ENCODE assay signal across 20 mouse cellular contexts in the genomic region with DNA sequence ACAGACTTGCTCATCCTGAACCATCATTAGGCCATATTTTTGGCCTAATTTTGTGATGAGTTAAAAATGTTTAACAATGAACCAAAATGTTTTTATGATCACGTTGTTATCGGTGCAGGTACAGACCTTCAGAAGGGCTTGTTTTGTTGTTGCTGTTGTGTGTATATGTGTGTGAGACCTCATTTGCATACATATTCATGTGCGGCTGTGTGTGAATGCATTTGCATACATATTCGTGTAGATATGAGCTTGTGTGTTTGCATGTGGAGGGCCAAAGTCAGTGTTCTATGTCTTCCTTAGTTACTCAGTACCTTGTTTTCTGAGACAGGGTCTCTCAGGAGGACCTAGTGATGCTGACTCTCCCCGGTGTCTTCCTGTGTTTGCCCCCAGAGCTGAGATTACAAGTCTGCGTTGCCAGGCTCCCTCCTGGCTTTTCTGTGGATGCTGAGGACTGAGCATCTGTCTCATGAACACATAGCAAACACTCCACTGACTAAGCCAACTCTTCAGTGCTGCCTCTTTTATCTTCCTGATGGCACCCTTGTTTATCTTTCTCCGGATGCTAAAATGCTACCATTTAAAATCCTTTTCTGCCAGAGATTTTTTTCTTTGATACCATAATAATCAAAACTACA.
A peak's percentile ranks its signal among the peaks of the same experiment; 100 is the strongest.
DNase-seq lines count a peak whose midpoint lies in the region; ATAC-seq and TF ChIP-seq lines count a peak whose summit lies in the region.
"Had no signal": no experiment of that assay in that cellular context is flagged by ENCODE, and none has a peak within 500 bp of the region (broad histone marks: within the 10 kb centered on the region; RNA-seq: fewer than 3 reads in every experiment).

No protein-coding gene starts in this region.

- no peak for DNase-seq in forebrain, embryonic 11.5 days (ENCODE audit: low spot score)
- no peak for DNase-seq in neural tube, embryonic 10.5 days (ENCODE audit: extremely low spot score, low spot score)
- peak; percentile 8 to 40 for DNase-seq in layer of hippocampus, adult 18-20 months (ENCODE audit: low spot score in 2 of 2)
- no peak for DNase-seq in gastrocnemius, adult 2 months
- DNase-seq: adrenal gland, postnatal 25 days; B cell, adult 2 months; cerebellum, postnatal 36 days; gastrocnemius, postnatal 25 days; left cerebral cortex, postnatal 4 days; lung, adult 18-20 months; right cerebral cortex, postnatal 4 days; thymus, postnatal 25 days had no signal

- no peak overlapping the region for H3K9ac ChIP-seq in forebrain, embryonic 15.5 days (replicated peaks)
- no peak overlapping the region for H3K9ac ChIP-seq in forebrain, embryonic 11.5 days (ENCODE audit: low read length)
- no peak overlapping the region for H3K9ac ChIP-seq in neural tube, embryonic 14.5 days (replicated peaks; ENCODE audit: low read depth, low read length)
- H3K9ac ChIP-seq in midbrain, embryonic 16.5 days (ENCODE audit: low read depth, low read length): no peak overlapping the region
- H3K9ac ChIP-seq: intestine, embryonic 15.5 days had no signal

- H3K27ac ChIP-seq in forebrain, embryonic 15.5 days (replicated peaks): no peak overlapping the region
- no peak overlapping the region for H3K27ac ChIP-seq in forebrain, embryonic 11.5 days (ENCODE audit: low read depth, low read length)
- peak overlapping the region; percentile 3; the same call in 1 of the 2 replicates for H3K27ac ChIP-seq in neural tube, embryonic 14.5 days (ENCODE audit: low read depth, low read length)
- H3K27ac ChIP-seq in midbrain, embryonic 16.5 days (ENCODE audit: low read length): no peak overlapping the region; the same call in 1 of the 2 replicates
- no peak overlapping the region for H3K27ac ChIP-seq in gastrocnemius, adult 2 months
- H3K27ac ChIP-seq: intestine, embryonic 15.5 days had no signal

- peaks cover 4% of the 10 kb centered on the region; the same call in 1 of the 2 replicates for H3K4me1 ChIP-seq in forebrain, embryonic 15.5 days
- H3K4me1 ChIP-seq in forebrain, embryonic 11.5 days (replicated peaks; ENCODE audit: control insufficient read depth, insufficient read depth, low read length): no peaks in the 10 kb centered on the region
- H3K4me1 ChIP-seq in neural tube, embryonic 14.5 days (ENCODE audit: control insufficient read depth, insufficient read depth, low read length): 0 out of 2 replicates have a peak, but pooled peaks cover 6% of the 10 kb centered on the region
- H3K4me1 ChIP-seq in midbrain, embryonic 16.5 days (ENCODE audit: control insufficient read depth, insufficient read depth, low read length): peaks cover 4% of the 10 kb centered on the region; the same call in 1 of the 2 replicates
- H3K4me1 ChIP-seq: intestine, embryonic 15.5 days had no signal

- no peaks in the 10 kb centered on the region for H3K36me3 ChIP-seq in forebrain, embryonic 15.5 days
- no peaks in the 10 kb centered on the region for H3K36me3 ChIP-seq in forebrain, embryonic 11.5 days (ENCODE audit: control insufficient read depth, insufficient read depth, low read length)
- H3K36me3 ChIP-seq in neural tube, embryonic 14.5 days (ENCODE audit: control insufficient read depth, insufficient read depth, low read length): no peaks in the 10 kb centered on the region
- no peaks in the 10 kb centered on the region for H3K36me3 ChIP-seq in midbrain, embryonic 16.5 days (ENCODE audit: control insufficient read depth, insufficient read depth, low read length)
- H3K36me3 ChIP-seq: intestine, embryonic 15.5 days had no signal

- H3K4me2 ChIP-seq in forebrain, embryonic 15.5 days (replicated peaks): no peak overlapping the region
- H3K4me2 ChIP-seq in forebrain, embryonic 11.5 days (ENCODE audit: low read depth, low read length, severe bottlenecking): no peak overlapping the region
- no peak overlapping the region for H3K4me2 ChIP-seq in neural tube, embryonic 14.5 days (ENCODE audit: low read depth, low read length)
- no peak overlapping the region for H3K4me2 ChIP-seq in midbrain, embryonic 16.5 days (ENCODE audit: low read length)
- H3K4me2 ChIP-seq: heart, embryonic 11.5 days; intestine, embryonic 15.5 days had no signal

- no peak overlapping the region for H3K4me3 ChIP-seq in forebrain, embryonic 15.5 days
- no peak overlapping the region for H3K4me3 ChIP-seq in forebrain, embryonic 11.5 days (ENCODE audit: low read depth, low read length)
- H3K4me3 ChIP-seq in neural tube, embryonic 14.5 days (ENCODE audit: low read depth, low read length): no peak overlapping the region
- no peak overlapping the region for H3K4me3 ChIP-seq in midbrain, embryonic 16.5 days (ENCODE audit: low read depth, low read length)
- no peak overlapping the region for H3K4me3 ChIP-seq in gastrocnemius, adult 2 months
- H3K4me3 ChIP-seq: intestine, embryonic 15.5 days had no signal

- intact Hi-C loops in gastrocnemius, adult 2 months (cut with DNase I): no loop called here

- TF ChIP-seq CTCF in gastrocnemius, adult 2 months (IDR thresholded peaks at IDR 0.05): no peak

- H3K27me3 ChIP-seq in forebrain, embryonic 15.5 days: no peaks in the 10 kb centered on the region
- no peaks in the 10 kb centered on the region for H3K27me3 ChIP-seq in forebrain, embryonic 11.5 days (ENCODE audit: control insufficient read depth, insufficient read depth, low read length)
- H3K27me3 ChIP-seq in neural tube, embryonic 14.5 days (ENCODE audit: control insufficient read depth, insufficient read depth, low read length): no peaks in the 10 kb centered on the region
- H3K27me3 ChIP-seq in midbrain, embryonic 16.5 days (ENCODE audit: control insufficient read depth, insufficient read depth, low read depth, low read length): no peaks in the 10 kb centered on the region
- H3K27me3 ChIP-seq: intestine, embryonic 15.5 days had no signal

- WGBS in forebrain, embryonic 15.5 days: 55% methylated on average over 7 of the region's 7 CpGs
- WGBS in forebrain, embryonic 11.5 days: 86% methylated on average over 7 of the region's 7 CpGs
- WGBS in neural tube, embryonic 14.5 days: 56% methylated on average over 7 of the region's 7 CpGs
- 55% methylated on average over 7 of the region's 7 CpGs for WGBS in midbrain, embryonic 16.5 days

- ATAC-seq in forebrain, embryonic 15.5 days (replicated peaks): peak; percentile 67; the same call in 1 of the 2 replicates
- no peak for ATAC-seq in forebrain, embryonic 11.5 days (replicated peaks; ENCODE audit: low FRiP score)
- ATAC-seq in neural tube, embryonic 14.5 days (ENCODE audit: low read depth): no peak
- ATAC-seq in midbrain, embryonic 16.5 days: 0 out of 2 replicates have a peak, but pooled peaks have one; percentile 28
- no peak for ATAC-seq in cerebellum, adult (ENCODE audit: insufficient number of reproducible peaks, low FRiP score, low TSS enrichment)
- ATAC-seq: activated CD4-positive, CD25-positive, alpha-beta regulatory T cell, adult 4 months; intestine, embryonic 15.5 days; Patski had no signal

- no peaks in the 10 kb centered on the region for H3K9me3 ChIP-seq in forebrain, embryonic 15.5 days
- no peaks in the 10 kb centered on the region for H3K9me3 ChIP-seq in forebrain, embryonic 11.5 days (ENCODE audit: control insufficient read depth, low read length)
- 0 out of 2 replicates have a peak, but pooled peaks cover 4% of the 10 kb centered on the region for H3K9me3 ChIP-seq in neural tube, embryonic 14.5 days (ENCODE audit: control insufficient read depth, low read length)
- H3K9me3 ChIP-seq in midbrain, embryonic 16.5 days (replicated peaks; ENCODE audit: control insufficient read depth, low read length, poor library complexity, severe bottlenecking): 0 out of 2 replicates have a peak, but pooled peaks cover 3% of the 10 kb centered on the region
- H3K9me3 ChIP-seq: intestine, embryonic 15.5 days had no signal

Comparison
In these comparisons a context has a peak if more than half of its experiments do, and no peak if none do; other contexts are left out.
1. ATAC-seq: peak in forebrain, embryonic 15.5 days (single experiment) and midbrain, embryonic 16.5 days (single experiment); none in forebrain, embryonic 11.5 days (single experiment), neural tube, embryonic 14.5 days (single experiment) and cerebellum, adult (single experiment).
2. DNase-seq: peak in layer of hippocampus, adult 18-20 months (2 of 2); none in forebrain, embryonic 11.5 days (single experiment), neural tube, embryonic 10.5 days (single experiment) and gastrocnemius, adult 2 months (single experiment).